Mouse (Mus musculus) megakaryocyte, embryonic 14.5 days (primary cell): Measurements from ENCODE around the gene Ring1. TPM values are rescaled to one million over a fixed set of nuclear protein-coding genes. Genes with fewer than 3 reads are reported as not detected.

Source experiments
- H3K27me3 ChIP-seq: replicated peaks from 2 replicates; pipeline ENCODE3; 2012; ENCODE audit warnings: inconsistent platforms
- H3K36me3 ChIP-seq: replicated peaks from 2 replicates; pipeline ENCODE3; 2012; ENCODE audit warnings: low read length, inconsistent platforms, mixed read lengths
- H3K4me1 ChIP-seq: 2 replicates; pipeline ENCODE4 v1.6.1; 2012; ENCODE audit warnings: inconsistent platforms
- H3K4me3 ChIP-seq: replicated peaks from 2 replicates; pipeline ENCODE3; 2012; ENCODE audit warnings: moderate library complexity, mild to moderate bottlenecking, inconsistent platforms
- H3K9me3 ChIP-seq: 2 replicates; pipeline ENCODE4 v1.6.1; 2012; ENCODE audit warnings: inconsistent platforms
- FLI1 ChIP-seq: IDR thresholded peaks from 2 replicates; pipeline ENCODE4 v1.6.1; 2012; ENCODE audit warnings: low read length, inconsistent platforms, mixed read lengths
- GATA1 ChIP-seq: IDR thresholded peaks from 3 replicates; pipeline ENCODE4 v1.6.1; 2012; ENCODE audit warnings: mixed read lengths, low read length, inconsistent platforms, borderline replicate concordance
- polyA plus RNA-seq: library from polyadenylated mRNA; stranded (reverse); fragments of >175 nt; gene quantifications from 2 replicates; pipeline ENCODE4 v1.2.3, GENCODE M21; 2012; ENCODE audit warnings: low replicate concordance; ENCODE audit not compliant: insufficient read depth

The Ring1 gene
- polyA plus RNA-seq, 1 experiment, result 24.9 TPM

- peaks cover 12% of the 10 kb centered on the region for H3K27me3 ChIP-seq
- TF ChIP-seq FLI1 (no peak), GATA1 (no peak)
- no peak overlapping the region for H3K4me3 ChIP-seq
- H3K9me3 ChIP-seq, result peaks cover 7% of the 10 kb centered on the region
- H3K36me3 ChIP-seq, result no peaks in the 10 kb centered on the region
- peaks cover 27% of the 10 kb centered on the region for H3K4me1 ChIP-seq
Measured at GRCm38 (mm10) chr17:33973572-33973971, 50.9 kb downstream of the Ring1 start.

GRCm38 (mm10) chr17:33972691-33973090 is 51.8 kb downstream of the Ring1 start:
- Histone ChIP-seq H3K27me3 (peaks cover 3% of the 10 kb centered on the region), H3K4me3 (no peak overlapping the region), H3K9me3 (peaks cover 7% of the 10 kb centered on the region), H3K4me1 (peaks cover 22% of the 10 kb centered on the region), H3K36me3 (no peaks in the 10 kb centered on the region)
- no peak for TF ChIP-seq FLI1

Other genes with a start within 250 kb of the Ring1 start
- gene Angptl4, start 242.8 kb downstream of the Ring1 start, polyA plus RNA-seq, result 0.59 and 1.5 TPM in 2 replicates
- 3.8 and 3.9 TPM in 2 replicates for gene Kank3, start 214.2 kb downstream of the Ring1 start, polyA plus RNA-seq
- gene Rps28, start 200.1 kb downstream of the Ring1 start, polyA plus RNA-seq, result 840 and 6,431 TPM in 2 replicates
- gene Ndufa7, start 200.1 kb downstream of the Ring1 start, polyA plus RNA-seq, result 1,277 and 1,645 TPM in 2 replicates
- 16.0 and 94.0 TPM in 2 replicates for gene Cd320, start 181.6 kb downstream of the Ring1 start, polyA plus RNA-seq
- not detected in 2 replicates for gene Gm7029, start 150.8 kb downstream of the Ring1 start, polyA plus RNA-seq
- 9.8 and 31.7 TPM in 2 replicates for gene Kifc1, start 134.0 kb downstream of the Ring1 start, polyA plus RNA-seq
- not detected in 2 replicates for gene Platr17, start 119.5 kb downstream of the Ring1 start, polyA plus RNA-seq
- gene Daxx, start 115.3 kb downstream of the Ring1 start, polyA plus RNA-seq, result 11.0 and 20.0 TPM in 2 replicates
- 362 and 606 TPM in 2 replicates for gene Tapbp, start 108.8 kb downstream of the Ring1 start, polyA plus RNA-seq
- gene Zbtb22, start 108.8 kb downstream of the Ring1 start, polyA plus RNA-seq, result 45.3 and 51.7 TPM in 2 replicates
- 90.4 and 221 TPM in 2 replicates for gene Rgl2, start 95.1 kb downstream of the Ring1 start, polyA plus RNA-seq
- gene Pfdn6, start 84.3 kb downstream of the Ring1 start, polyA plus RNA-seq, result 39.4 and 269 TPM in 2 replicates
- gene Wdr46, start 84.0 kb downstream of the Ring1 start, polyA plus RNA-seq, result 58.7 and 64.2 TPM in 2 replicates
- gene B3galt4, start 73.2 kb downstream of the Ring1 start, polyA plus RNA-seq, result 15.5 and 19.7 TPM in 2 replicates
- 75.8 and 138 TPM in 2 replicates for gene Vps52, start 68.9 kb downstream of the Ring1 start, polyA plus RNA-seq
- 17.5 and 129 TPM in 2 replicates for gene Rps18, start 68.7 kb downstream of the Ring1 start, polyA plus RNA-seq
- 144 and 307 TPM in 2 replicates for gene H2-K1, start 24.3 kb downstream of the Ring1 start, polyA plus RNA-seq
- 12.4 and 22.2 TPM in 2 replicates for gene H2-Ke6, start 3.4 kb upstream of the Ring1 start, polyA plus RNA-seq
- gene Slc39a7, start 7.0 kb upstream of the Ring1 start, polyA plus RNA-seq, result 63.6 and 95.7 TPM in 2 replicates
- 66.5 and 117 TPM in 2 replicates for gene Rxrb, start 7.1 kb upstream of the Ring1 start, polyA plus RNA-seq
- gene Col11a2, start 14.8 kb upstream of the Ring1 start, polyA plus RNA-seq, result 19.6 and 36.5 TPM in 2 replicates
- 9.5 and 12.1 TPM in 2 replicates for gene H2-Oa, start 67.7 kb upstream of the Ring1 start, polyA plus RNA-seq
- gene H2-DMa, start 94.9 kb upstream of the Ring1 start, polyA plus RNA-seq, result 19.3 and 32.1 TPM in 2 replicates
- gene Brd2, start 98.0 kb upstream of the Ring1 start, polyA plus RNA-seq, result 174 and 242 TPM in 2 replicates
- gene H2-DMb2, start 118.6 kb upstream of the Ring1 start, polyA plus RNA-seq, result 1.5 TPM in 1 of 2 replicates, not detected in the other
- gene H2-DMb1, start 128.4 kb upstream of the Ring1 start, polyA plus RNA-seq, result 1.1 TPM in 1 of 2 replicates, not detected in the other
- 27.1 and 27.9 TPM in 2 replicates for gene Tap1, start 162.9 kb upstream of the Ring1 start, polyA plus RNA-seq
- 15.3 and 32.2 TPM in 2 replicates for gene Psmb9, start 163.1 kb upstream of the Ring1 start, polyA plus RNA-seq
- gene Psmb8, start 173.0 kb upstream of the Ring1 start, polyA plus RNA-seq, result 16.6 and 74.9 TPM in 2 replicates
- 87.3 and 103 TPM in 2 replicates for gene Tap2, start 178.8 kb upstream of the Ring1 start, polyA plus RNA-seq
- 0.76 TPM in 1 of 2 replicates, not detected in the other for gene H2-Ob, start 214.2 kb upstream of the Ring1 start, polyA plus RNA-seq
- gene H2-Ab1, start 233.0 kb upstream of the Ring1 start, polyA plus RNA-seq, result 1.8 TPM in 1 of 2 replicates, not detected in the other